Mouse (Mus musculus): Measurements from ENCODE around the gene Maip1.

DNA sequence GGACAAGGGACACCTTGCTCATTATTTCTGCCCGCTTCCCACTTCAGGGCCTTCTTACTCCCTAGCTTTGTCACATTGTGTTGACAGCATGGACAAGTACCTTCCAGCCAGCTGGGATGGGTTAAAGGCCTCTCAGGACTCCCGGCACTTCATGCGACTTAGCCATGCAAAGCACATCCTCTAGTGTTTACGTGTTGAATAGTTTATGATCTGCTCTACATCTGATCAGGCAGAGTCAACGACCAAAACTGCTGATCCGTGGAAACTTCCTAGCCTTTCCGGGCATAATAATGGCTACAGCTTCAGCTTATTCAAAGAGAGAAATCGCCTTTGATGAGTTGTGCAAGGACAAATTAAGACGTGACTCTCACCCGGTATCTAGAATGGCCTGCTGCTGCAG lies 39.6 kb downstream of the Maip1 start:
- no peak for TF ChIP-seq FLI1 (IDR thresholded peaks at IDR 0.05; ENCODE audit: low read length)
- no peak for TF ChIP-seq GATA1 (IDR thresholded peaks at IDR 0.05; ENCODE audit: borderline replicate concordance, low read length)

All from megakaryocyte, embryonic 14.5 days (primary cell).